Mouse (Mus musculus): ENCODE results near the gene Lrrc38.
"Not testable (repeated sequence)": the region's sequence is repeated elsewhere in the genome, so short reads cannot be mapped to it uniquely, and the experiment has no call there.

Gene Lrrc38

DNA sequence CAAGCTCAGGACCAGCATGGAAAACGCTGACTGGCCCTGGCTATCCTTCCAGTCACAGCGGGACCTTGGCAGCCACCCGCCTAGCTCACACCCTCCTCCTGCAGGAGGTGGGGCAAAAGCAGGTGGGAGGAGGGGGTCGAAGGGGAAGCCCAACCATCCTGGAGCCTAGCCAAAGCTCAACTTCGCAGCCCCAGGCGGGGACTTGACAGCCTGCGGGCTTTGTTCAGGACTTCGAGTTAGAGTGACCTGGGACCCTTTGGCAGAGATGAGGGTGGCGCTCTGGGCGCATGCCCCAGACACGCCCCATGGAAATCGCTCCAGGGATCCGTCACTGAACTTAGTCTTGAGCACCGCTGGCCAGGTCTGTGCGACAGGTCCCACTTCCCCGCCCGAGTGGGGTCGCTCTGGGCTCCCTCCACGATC, at the start of gene Lrrc38:
Lrrc38 (plus strand) TSS at position 274 of the 423 bp plus-strand sequence.
- DNase-seq (ENCODE audit: low spot score in 2 of 2), result peak in 1 of 2 experiments; percentile 60

DNA sequence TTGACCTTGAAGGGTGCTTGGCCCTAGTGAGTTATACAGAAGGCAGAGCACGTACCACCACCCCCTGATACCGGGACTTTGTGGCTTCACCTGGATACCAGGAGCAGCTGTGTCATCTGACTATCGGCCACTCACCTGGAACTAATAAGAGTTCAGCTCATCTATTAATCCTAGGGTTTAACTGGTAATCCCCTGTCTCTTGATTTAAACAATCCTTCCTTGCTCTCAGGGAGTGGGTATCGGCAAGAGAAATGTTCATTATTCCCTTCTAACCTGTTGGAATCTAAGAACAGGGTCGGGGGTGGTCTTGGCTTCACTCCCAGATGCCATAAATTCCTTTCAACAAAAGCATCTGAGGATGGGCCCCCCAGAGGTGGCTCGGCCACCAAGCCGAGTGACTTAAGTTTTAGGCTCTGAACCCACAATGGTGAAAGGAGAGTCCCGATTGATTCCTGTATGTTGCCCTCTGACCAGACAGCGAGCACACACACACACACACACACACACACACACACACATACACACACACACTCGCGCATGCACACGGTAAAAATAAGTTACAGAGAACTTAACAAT, 49.4 kb upstream of the Lrrc38 start:
- DNase-seq (ENCODE audit: low spot score in 2 of 2), result no peak

DNA sequence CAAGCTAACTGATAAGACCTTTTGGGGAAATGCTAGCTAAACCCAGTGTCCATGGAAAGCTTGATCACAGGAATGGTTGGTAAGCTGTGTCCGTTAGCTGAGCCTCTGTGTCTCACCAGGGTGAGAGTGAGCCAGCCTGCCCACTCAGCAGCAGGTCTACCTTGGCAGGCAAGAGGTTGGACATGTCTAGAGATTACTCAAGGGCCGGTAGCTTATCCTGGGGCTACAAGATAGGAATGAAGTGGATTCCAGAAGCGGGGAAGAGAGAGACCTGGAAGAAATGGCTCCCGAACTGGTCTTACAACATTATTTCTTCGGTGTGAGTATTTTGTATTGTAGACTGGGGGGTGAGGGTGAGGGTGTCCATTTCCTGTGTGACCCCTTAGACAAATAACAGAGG, 48.5 kb upstream of the Lrrc38 start:
- DNase-seq (ENCODE audit: low spot score in 2 of 2), result no peak

- DNase-seq (ENCODE audit: low spot score in 2 of 2), result no peak
Measured at GRCm38 (mm10) chr4:143301875-143302274, 47.7 kb upstream of the Lrrc38 start.

DNA sequence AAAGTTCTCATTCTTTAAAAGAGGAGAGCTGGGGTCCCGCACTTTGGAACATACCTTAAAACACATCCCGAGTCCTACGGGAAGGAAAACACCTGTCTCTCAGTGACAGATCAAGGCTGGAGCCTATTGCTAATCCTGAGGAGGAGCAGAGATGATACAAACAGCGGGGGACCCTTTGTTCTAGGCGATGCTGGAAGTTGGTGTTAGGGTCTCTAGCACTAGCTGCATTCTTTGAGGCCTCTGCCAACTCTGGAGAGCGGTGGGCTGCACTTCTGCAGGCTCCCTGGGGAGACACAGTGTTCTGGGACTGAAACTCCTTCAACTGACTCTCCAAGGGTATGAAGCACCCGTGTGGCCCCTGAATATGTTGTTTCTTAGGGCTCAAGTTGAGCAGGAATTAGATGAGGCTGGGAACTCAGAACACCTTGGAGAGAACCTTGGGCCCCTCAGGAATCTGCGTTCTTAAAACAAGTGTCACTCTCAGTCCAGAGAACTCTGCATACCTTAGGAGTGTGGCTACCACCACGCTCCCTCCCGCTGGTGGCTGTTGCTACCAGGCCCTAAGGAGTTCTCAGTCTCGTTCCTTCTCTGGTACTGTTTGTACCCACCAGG, 47.2 kb upstream of the Lrrc38 start:
- DNase-seq (ENCODE audit: low spot score in 2 of 2), result no peak

DNA sequence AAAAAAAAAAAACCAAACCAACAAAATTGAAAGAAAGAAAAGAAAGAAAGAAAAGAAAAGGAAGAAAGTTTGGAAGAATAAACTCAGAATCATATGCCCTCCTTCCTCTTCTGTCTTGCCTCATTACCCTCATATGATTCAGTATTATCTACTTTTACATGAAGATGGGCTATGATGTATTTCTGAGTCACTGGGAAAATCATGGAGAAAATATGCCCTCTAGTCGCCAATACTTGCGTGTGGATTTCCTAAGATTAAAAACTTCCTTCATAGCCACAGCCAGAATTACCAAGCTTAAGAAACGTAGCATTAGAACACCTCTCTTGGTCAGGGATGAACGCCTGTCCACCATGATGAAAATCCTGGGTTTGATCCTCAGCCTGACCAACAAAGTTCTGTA, 44.5 kb upstream of the Lrrc38 start:
- no peak for DNase-seq (ENCODE audit: low spot score in 2 of 2)

DNA sequence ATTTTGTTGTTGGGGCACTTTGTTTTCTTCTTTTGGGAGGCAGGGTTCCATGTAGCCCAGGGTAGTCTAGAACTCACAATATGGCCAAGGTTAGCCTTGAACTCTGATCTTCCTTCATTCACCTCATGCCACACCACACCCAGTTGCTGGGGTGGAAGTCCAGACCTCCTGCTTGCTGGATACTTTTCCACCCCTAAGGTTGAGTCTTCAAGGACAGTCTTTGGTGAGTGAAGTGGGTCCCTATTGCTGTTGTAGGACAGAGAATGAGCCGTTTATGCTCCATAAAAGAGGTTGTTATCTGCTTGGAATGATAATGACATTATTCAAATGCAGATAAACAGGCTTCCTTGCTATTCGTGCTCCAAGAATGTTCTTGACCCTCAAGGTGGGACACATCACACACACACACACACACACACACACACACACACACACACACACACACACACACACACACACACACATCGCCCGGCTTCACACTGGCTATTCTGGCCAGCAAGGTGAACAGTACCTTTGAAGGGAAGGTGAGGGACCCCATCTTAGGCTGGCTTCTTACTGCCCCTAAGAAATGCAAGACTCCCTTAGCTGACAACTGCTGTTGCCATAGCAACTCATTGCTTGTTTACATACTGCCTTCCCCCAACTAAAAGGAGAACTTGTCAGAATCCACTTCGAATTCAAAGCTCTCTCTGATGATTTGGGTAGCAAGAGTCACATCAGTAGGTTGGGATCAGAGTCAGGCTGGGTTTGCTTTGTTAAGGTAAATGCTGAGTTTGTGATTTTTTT, 43.4 kb upstream of the Lrrc38 start:
- DNase-seq (ENCODE audit: low spot score in 2 of 2), result no peak

- DNase-seq (ENCODE audit: low spot score in 2 of 2), result no peak
Measured at GRCm38 (mm10) chr4:143311341-143311740, 38.2 kb upstream of the Lrrc38 start.

DNA sequence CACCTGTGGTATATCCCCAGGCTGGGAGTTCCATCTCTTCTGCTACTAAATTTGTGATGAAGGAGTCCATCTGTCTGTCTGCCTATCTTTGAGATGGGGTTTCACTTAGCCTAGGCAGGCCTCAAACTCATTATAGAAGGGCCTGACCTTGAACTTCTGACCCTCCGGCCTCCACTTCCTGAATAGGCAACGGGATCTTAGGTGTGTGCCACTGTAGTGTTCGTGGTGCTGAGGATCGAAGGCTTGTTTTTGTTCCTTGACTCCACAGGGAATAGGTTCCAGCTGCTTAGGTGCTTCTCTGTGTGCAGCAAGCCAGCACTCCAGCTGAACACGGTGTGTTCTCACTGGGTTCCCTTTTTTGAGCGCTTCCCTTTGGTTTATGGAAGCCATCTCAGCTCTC, 36.3 kb upstream of the Lrrc38 start:
- DNase-seq (ENCODE audit: low spot score in 2 of 2), result no peak

DNA sequence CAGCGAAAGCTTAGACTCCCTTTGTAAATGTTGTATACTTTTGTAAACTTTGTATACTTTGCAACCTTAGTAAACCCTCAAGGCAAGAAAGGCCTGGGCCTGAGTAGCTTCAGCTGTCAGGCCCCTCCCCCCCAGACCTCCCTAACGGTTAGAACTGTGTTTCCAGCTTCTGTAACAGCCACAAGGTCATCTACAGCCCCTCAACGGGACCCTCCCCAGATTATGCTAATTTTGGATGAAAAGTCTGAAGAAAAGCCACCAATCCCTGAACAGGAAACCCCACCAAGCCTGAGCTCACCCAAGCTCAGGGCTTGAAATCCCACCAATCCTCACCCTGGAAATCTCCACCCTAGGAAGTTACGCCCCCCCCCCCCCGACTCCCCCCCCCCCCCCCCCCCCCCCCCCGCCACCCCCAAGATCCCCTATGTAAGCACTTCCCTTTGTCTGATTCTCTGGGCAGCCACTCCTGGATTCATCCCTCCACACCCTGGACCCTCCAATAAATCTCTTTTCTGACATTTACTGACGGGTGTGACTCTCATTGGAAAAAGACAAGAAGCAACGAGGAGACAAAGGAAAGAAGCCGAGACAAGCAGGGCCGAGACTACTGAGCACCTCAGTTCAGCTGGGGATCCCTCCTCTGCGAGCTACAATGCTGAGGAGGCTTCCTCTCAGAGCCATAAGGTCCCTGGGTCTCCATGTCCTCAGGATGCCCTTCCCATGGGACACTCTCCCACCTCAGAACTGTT, 25.2 kb upstream of the Lrrc38 start:
- no peak for DNase-seq (ENCODE audit: low spot score in 2 of 2)

GRCm38 (mm10) chr4:143324925-143325624, 24.5 kb upstream of the Lrrc38 start:
- DNase-seq (ENCODE audit: low spot score in 2 of 2), result no peak

GRCm38 (mm10) chr4:143325625-143325941, 24.0 kb upstream of the Lrrc38 start:
- peak; percentile 87 for DNase-seq (ENCODE audit: low spot score in 2 of 2)

GRCm38 (mm10) chr4:143330566-143330965, 19.0 kb upstream of the Lrrc38 start:
- DNase-seq (ENCODE audit: low spot score in 2 of 2), result no peak

GRCm38 (mm10) chr4:143331787-143332186, 17.8 kb upstream of the Lrrc38 start:
- DNase-seq (ENCODE audit: low spot score in 2 of 2), result no peak

DNA sequence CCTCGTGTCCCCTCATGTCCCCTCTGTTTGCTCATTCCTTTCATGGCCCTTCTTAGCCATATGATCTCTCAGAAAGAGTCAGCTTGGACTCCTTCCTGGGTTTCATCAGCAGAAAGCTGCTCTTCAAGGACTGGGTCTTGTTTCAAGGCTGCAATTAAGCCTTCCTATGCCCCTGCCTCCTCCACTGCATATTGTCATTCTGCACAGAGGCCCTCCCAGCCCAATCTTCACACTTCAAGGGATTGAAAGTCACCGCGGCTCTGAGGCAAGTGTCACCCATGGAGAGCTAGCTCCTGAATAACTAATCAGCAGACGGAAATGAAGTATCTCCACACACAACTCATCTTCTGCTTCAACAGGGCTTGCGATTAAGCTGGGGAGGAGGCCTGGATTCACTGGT, 15.4 kb upstream of the Lrrc38 start:
- no peak for DNase-seq (ENCODE audit: low spot score in 2 of 2)

DNA sequence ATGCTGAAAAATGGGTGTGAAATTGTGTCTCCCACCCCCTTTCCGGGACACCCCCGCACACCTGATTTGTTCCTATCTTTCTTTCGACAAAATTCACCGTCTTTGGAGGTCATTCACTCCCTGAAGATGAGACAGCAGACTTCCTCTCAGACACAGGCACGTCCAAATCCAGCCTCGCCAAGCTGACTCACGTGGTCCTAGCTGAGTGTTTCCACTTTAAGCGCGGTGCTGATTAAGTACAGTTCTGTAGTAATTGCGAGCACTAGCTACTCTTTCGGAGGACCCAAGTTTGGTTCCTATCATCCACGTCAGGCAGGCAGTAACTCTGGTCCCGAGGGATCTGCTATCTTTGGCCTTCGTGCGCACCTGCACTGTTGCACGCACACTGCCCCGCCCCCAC, 14.6 kb upstream of the Lrrc38 start:
- DNase-seq (ENCODE audit: low spot score in 2 of 2), result no peak

- DNase-seq (ENCODE audit: low spot score in 2 of 2), result no peak
Measured at GRCm38 (mm10) chr4:143336096-143336495, 13.5 kb upstream of the Lrrc38 start.

- no peak for DNase-seq (ENCODE audit: low spot score in 2 of 2)
Measured at GRCm38 (mm10) chr4:143339808-143340207, 9.7 kb upstream of the Lrrc38 start.

DNA sequence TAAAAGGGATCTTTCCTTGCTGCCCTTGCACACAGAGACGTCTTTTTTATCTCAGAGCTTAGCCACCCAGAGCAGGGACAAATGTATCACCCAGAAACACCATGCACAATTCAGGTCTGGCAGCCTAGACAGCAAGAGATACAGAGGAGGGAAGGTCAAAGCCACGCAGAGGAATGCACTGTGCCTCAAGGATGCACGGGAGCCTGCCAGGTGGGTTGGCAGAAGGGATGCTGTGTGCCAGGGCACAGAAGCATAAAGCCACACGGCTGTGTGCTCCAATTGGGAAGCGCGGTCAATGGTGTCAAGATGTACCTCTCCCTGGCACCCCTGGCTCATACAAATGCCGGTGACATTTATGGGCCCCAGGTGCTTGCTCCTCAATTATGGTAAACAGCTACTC, 8.1 kb upstream of the Lrrc38 start:
- DNase-seq (ENCODE audit: low spot score in 2 of 2), result no peak

DNA sequence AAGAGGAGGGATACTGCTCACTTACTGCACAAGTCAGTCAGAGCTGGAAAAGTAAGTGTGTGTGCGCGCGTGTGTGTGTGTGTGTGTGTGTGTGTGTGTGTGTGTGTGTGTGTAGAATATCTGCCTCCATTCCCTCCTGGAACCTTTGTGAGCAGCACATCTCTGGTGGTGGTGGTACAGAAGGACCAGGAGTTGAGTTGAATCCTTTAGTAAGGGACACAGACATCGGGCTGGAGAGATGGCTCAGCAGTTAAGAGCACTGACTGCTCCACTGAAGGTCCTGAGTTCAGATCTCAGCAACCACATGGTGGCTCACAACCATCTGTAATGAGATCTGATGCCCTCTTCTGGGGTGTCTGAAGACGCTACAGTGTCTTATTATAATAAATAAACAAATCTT, 4.1 kb upstream of the Lrrc38 start:
- DNase-seq (ENCODE audit: low spot score in 2 of 2), result not testable (repeated sequence)

- no peak for DNase-seq (ENCODE audit: low spot score in 2 of 2)
Measured at GRCm38 (mm10) chr4:143348678-143349077, 879 bp upstream of the Lrrc38 start.
